Mouse (Mus musculus): ENCODE data around the gene Nrxn2.

DNA sequence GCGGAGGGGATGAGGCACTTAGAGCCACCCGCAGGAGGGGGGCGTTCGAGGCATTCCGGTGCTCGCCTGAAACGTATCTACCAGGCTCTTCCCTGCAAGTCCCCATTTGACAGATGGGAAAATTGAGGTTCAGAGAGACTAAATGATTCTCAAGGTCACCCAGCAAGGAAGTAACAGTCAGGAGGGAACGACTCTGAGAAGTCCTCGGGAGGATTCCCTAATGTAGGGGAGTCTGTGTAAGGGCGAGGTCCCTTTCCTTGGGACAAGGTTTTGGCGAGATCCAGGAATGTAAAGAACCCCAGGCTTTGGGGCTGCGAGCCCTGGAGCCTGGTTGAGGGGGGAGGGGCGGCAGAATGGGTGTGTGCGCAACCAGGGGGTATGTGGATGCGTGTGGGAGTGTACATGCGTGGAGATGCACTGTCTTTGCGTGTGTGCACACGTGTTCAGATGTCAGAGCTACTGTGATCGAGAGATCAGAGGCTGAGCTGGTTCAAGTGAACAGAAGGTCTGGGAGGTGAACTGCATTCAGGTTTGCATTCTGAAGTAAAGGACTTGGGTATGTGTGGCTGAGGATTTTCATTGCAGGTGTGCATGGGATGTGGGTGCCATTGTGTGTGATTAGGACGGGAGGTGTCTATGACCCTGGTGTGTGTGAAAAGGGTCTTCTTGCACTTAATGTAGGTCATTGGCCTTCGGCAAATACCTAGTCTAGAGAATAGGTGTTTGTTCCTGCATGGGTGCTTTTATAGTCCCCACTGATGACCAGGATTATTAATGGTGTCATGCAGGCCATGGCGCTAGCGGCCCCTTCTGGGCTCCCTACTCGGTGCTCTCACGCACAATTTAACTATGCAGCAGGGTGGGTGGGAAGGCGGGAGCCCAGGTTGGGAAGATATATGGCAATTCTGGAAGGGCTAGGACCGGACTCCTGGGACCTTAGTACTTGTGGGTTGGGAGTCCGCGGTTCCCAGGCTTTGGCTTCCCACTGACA, 18.1 kb upstream of the Nrxn2 start:
- TF ChIP-seq POLR2A (IDR thresholded peaks at IDR 0.05; ENCODE audit: insufficient read length, low read depth) (no peak), TCF12 (IDR thresholded peaks at IDR 0.05; ENCODE audit: insufficient read depth, poor library complexity, severe bottlenecking) (no peak), USF1 (IDR thresholded peaks at IDR 0.05; ENCODE audit: low read depth) (no peak), MAX (IDR thresholded peaks at IDR 0.05; ENCODE audit: low read depth) (no peak), MYOD1 (IDR thresholded peaks at IDR 0.05; ENCODE audit: control insufficient read depth in 1 of 3, insufficient read length in 2 of 3, low read depth in 2 of 3) (no peak), MYOG (IDR thresholded peaks at IDR 0.05; ENCODE audit: control insufficient read depth in 1 of 3, insufficient read depth in 1 of 3, insufficient read length in 2 of 3, low read depth in 2 of 3) (no peak), E2F4 (IDR thresholded peaks at IDR 0.05; ENCODE audit: insufficient read depth) (no peak)
